ENCODE assay signal across 19 mouse cellular contexts in the genomic region with DNA sequence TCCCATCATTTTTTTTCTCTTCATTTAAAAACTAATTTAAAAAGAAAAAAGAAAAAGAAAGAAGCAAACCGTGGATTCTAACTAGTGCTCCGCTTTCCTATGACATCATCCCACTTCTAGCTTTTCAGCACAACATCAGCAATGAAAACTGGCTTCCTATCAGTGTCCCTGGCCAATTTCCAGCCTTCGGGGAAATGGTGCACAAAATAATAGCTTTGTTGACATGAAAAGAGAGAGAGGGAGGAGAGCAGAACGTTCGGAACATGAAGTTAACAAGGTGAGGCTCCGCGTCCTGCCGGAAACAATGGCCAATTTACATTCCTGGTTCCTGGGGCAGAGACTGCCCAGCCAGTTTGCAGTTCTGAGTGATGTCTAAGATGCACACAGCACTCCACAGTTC.
DNase-seq lines count a peak whose midpoint lies in the region; ATAC-seq lines count a peak whose summit lies in the region.
"Had no signal": no experiment of that assay in that cellular context is flagged by ENCODE, and none has a peak within 500 bp of the region (broad histone marks: within the 10 kb centered on the region; RNA-seq: fewer than 3 reads in every experiment).

No protein-coding gene starts in this region.

- H3K27me3 ChIP-seq in heart, embryonic 15.5 days, result 0 out of 2 replicates have a peak, but pooled peaks cover 3% of the 10 kb centered on the region
- H3K27me3 ChIP-seq: embryonic facial prominence, embryonic 15.5 days; hindbrain, embryonic 15.5 days had no signal

- DNase-seq in cerebellum, postnatal 10 days, result peak; percentile 19 to 23
- no peak for DNase-seq in cerebellum, adult 11-12 months
- no peak for DNase-seq in heart, adult 8-10 months (ENCODE audit: low spot score)
- DNase-seq in testis, postnatal 14 days (ENCODE audit: low spot score), result peak; percentile 56
- no peak for DNase-seq in testis, postnatal 10 days (ENCODE audit: low spot score)
- DNase-seq in ovary, postnatal 36 days (ENCODE audit: low spot score), result peak; percentile 27
- DNase-seq: adrenal gland, adult 2 months; cerebellum, postnatal 36 days; gastrocnemius, postnatal 14 days; kidney, adult 18-20 months; liver, postnatal 0 days; thymus, postnatal 36 days had no signal

- no peak overlapping the region for H3K4me3 ChIP-seq in heart, embryonic 15.5 days
- H3K4me3 ChIP-seq: embryonic facial prominence, embryonic 15.5 days; hindbrain, embryonic 15.5 days; layer of hippocampus, adult 2 months; left cerebral cortex, adult 2 months; myocyte had no signal

- no peaks in the 10 kb centered on the region for H3K9me3 ChIP-seq in heart, embryonic 15.5 days (replicated peaks)
- H3K9me3 ChIP-seq: embryonic facial prominence, embryonic 15.5 days; hindbrain, embryonic 15.5 days had no signal

- WGBS in heart, embryonic 15.5 days, result 29% methylated on average over 8 of the region's 8 CpGs

- no peaks in the 10 kb centered on the region for H3K36me3 ChIP-seq in heart, embryonic 15.5 days
- H3K36me3 ChIP-seq: embryonic facial prominence, embryonic 15.5 days; hindbrain, embryonic 15.5 days had no signal

- no peak for ATAC-seq in heart, embryonic 15.5 days (replicated peaks; ENCODE audit: insufficient number of reproducible peaks, insufficient read depth, low FRiP score, low read depth)
- ATAC-seq in megakaryocyte-erythroid progenitor cell, adult 5-6 weeks (replicated peaks; ENCODE audit: low FRiP score, low TSS enrichment, poor library complexity, severe bottlenecking), result no peak
- ATAC-seq: liver, postnatal 0 days had no signal

- H3K9ac ChIP-seq in heart, embryonic 15.5 days, result no peak overlapping the region
- H3K9ac ChIP-seq: embryonic facial prominence, embryonic 15.5 days; hindbrain, embryonic 15.5 days; liver, postnatal 0 days had no signal

- peak overlapping the region; percentile 26; the same call in 1 of the 2 replicates for H3K4me2 ChIP-seq in heart, embryonic 15.5 days
- H3K4me2 ChIP-seq: embryonic facial prominence, embryonic 15.5 days; hindbrain, embryonic 15.5 days had no signal

- H3K4me1 ChIP-seq in heart, embryonic 15.5 days (replicated peaks), result no peaks in the 10 kb centered on the region
- H3K4me1 ChIP-seq: embryonic facial prominence, embryonic 15.5 days had no signal

- no peak overlapping the region for H3K27ac ChIP-seq in heart, embryonic 15.5 days
- H3K27ac ChIP-seq: embryonic facial prominence, embryonic 15.5 days; hindbrain, embryonic 15.5 days; layer of hippocampus, adult 2 months; left cerebral cortex, adult 2 months had no signal

Comparison
In these comparisons a context has a peak if more than half of its experiments do, and no peak if none do; other contexts are left out.
1. DNase-seq: peak in cerebellum, postnatal 10 days (2 of 2), testis, postnatal 14 days (single experiment) and ovary, postnatal 36 days (single experiment); none in cerebellum, adult 11-12 months (single experiment), heart, adult 8-10 months (single experiment) and testis, postnatal 10 days (single experiment).